Mouse (Mus musculus) MN1 (cell line): Measurements from ENCODE around the gene Btbd11.

Experiments used
- DNase-seq: peaks from one replicate; pipeline ENCODE4 v3.0.0-alpha.2; 2016; ENCODE audit warnings: low spot score

Btbd11 gene

GRCm38 (mm10) chr10:85386605-85387218 is at the start of gene Btbd11:
TSS of gene Btbd11 (plus strand) at chr10:85386814.
- no peak for DNase-seq

DNA sequence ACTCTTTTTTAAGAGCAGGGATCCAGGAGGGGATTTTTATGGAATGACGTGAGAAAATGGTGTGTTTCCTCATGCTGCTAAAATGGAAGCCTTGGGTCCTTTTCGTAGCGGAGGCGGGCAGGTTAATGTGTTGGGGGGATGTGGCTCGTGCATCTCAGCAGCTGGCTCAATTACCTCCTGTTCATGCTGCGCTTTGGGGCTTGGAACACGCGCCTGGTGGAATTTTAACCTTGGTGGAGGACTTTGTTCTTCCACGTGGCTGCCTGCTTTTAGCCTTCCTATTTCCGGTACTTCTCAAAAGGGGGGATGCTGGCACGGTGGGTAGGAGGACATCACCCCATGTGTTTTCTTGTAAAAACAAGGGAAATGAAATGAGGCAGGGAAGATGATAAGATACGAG is 47.9 kb upstream of the Btbd11 start:
- no peak for DNase-seq

GRCm38 (mm10) chr10:85341867-85342266 is 44.7 kb upstream of the Btbd11 start:
- no peak for DNase-seq

GRCm38 (mm10) chr10:85347171-85347570 is 39.4 kb upstream of the Btbd11 start:
- no peak for DNase-seq

GRCm38 (mm10) chr10:85352505-85352904 is 34.1 kb upstream of the Btbd11 start:
- no peak for DNase-seq

DNA sequence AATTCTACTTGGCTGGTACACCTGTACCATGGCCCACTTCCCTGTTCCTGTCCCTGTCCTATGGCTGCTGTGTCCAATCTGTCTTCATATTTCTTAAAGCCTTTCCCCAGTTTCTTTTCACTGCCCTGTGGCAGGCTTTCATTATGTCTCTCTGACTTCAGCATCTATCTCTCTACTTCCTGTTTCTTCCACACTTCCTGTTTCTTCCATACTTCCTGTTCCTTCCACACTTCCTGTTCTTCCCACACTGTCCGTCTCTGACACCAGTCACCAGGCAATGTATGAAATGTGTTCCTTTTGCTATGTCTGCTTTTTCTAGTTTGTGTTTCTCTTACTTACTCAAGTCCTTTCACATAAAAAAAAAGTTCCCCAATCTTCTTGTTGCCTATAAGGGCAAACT is 32.3 kb upstream of the Btbd11 start:
- no peak for DNase-seq

DNA sequence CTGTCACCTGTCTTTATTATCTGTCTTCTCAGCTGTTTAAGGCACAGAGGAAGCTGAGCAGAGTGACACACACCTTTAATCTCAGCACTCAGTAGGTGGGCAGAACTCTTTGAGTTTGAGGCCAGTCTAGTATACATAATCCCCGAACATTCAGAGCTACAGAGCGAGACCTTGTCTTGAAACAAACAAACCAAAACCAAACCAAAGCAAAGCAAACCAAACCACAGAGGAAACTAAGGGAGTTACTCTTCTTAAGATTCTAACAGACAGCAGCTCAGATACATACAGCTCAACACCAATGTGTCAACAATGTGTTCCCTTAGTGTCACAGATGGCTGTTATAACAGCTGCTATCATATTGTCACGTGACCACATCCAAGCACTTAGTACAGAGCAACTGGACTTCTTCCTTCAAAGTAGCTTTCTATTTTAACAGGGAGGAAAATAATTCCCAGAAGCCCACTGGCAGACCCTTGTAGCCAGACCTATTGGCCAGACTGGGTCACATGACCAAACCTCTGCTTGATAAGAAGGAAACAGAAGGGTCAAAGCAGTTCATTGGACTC is 27.0 kb upstream of the Btbd11 start:
- no peak for DNase-seq

- DNase-seq = no peak
Measured at GRCm38 (mm10) chr10:85362766-85363442, 23.7 kb upstream of the Btbd11 start.

DNA sequence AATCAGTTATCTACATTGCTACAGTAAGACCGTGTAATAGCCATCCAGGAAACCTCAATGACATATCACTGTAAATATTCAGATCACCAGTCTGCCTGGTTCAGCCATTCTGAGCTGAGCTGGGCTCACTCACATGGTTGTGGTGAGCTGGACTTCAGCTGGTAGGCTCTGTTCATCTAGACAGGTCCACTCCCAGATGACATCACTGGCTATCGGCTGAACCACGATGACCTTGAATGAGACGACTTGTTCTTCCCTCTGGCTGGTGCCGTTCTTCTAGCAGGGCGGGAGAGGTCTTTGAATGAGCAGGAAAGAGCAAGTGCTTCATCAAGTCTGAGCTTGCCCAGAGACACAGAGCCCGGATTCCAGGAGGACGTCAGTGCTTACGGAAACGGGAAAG is 19.7 kb upstream of the Btbd11 start:
- DNase-seq = no peak

DNA sequence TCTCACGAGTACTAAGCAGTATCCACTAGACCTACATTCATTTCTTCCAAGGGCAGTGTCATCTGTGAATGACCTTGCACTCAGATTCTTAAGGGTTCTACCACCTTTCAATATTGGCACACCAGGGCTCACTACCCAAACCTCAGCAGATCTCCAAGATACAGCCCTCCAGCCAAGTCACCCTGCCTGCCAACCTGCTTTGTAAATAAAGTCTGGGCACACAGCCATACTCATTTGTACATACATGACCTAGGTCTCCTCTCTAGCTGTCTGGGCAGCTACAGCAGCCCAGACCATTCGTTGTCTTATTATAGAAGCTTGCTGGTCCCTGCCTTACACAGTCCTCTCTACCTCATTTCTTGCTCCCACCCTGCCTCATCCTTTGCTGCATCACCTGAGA is 15.3 kb upstream of the Btbd11 start:
- no peak for DNase-seq

GRCm38 (mm10) chr10:85372108-85372507 is 14.5 kb upstream of the Btbd11 start:
- no peak for DNase-seq

- no peak for DNase-seq
Measured at GRCm38 (mm10) chr10:85378972-85379371, 7.6 kb upstream of the Btbd11 start.

DNA sequence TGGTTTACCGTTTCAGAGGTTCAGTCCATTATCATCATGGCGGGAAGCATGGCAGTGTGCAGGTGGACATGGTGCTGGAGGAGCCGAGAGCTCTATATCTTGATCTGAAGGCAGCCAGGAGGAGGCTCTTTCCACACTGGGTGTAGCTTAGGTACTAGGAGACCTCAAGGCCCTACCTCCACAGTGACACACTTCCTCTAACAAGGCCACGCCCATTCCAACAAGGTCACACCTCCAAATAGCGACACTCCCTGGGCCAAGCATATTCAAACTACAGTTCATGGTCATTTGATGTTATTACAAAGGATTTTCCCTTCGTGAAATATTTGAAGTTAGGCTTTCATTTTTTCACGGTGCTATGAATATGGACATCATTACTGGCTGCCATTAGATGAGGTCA is 3.6 kb upstream of the Btbd11 start:
- no peak for DNase-seq

DNA sequence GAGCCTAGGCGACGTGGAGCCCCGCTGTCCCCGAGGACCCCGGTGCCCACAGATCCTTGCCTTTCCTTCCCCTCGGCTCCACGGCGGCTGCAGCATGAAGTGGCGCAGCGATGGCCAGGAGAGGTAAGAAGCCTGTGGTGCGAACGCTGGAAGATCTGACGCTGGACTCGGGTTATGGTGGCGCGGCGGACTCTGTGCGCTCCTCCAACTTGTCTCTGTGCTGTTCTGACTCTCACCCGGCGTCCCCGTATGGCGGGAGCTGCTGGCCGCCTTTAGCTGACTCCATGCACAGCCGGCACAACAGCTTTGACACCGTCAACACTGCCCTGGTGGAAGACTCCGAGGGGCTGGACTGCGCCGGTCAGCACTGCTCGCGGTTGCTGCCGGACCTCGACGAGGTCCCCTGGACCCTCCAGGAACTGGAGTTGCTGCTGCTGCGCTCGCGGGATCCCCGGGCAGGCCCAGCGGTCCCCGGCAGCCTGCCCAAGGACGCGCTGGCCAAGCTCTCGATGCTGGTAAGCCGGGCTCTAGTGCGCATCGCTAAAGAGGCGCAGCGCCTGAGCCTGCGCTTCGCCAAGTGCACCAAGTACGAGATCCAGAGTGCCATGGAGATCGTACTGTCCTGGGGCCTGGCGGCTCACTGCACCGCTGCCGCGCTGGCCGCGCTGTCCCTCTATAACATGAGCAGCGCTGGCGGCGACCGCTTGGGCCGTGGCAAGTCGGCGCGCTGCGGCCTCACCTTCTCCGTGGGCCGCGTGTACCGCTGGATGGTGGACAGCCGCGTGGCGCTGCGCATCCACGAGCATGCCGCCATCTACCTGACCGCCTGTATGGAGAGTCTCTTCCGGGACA is 831 bp downstream of the Btbd11 start:
- DNase-seq = no peak

DNA sequence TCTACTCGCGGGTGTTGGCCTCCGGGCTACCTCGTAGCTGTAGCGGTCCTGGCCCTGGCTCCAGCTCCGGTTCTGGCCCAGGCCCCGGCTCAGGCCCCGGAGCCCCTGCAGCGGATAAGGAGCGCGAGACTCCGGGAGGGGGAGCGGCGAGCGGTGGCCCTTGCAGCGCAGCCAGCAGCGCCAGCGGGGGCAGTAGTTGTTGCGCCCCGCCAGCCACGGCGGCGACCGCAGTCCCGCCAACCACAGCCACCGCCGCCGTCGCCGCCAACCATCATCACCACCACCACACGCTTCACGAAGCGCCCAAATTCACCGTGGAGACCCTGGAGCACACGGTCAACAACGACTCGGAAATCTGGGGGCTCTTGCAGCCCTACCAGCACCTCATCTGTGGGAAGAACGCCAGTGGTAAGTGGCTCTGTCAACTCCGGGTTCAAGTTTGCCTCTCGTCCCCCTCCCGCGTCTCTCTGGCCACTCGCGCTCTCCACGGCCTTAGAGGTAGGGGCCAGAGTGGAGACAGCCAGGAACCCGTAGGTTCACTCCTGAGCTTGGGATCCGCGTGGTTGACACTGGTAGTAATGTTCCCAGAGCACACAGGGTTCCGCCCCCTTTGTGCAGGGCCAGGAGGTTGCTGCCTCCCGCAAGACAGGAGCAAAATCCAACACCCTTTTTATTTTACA is 1.6 kb downstream of the Btbd11 start:
- no peak for DNase-seq

DNA sequence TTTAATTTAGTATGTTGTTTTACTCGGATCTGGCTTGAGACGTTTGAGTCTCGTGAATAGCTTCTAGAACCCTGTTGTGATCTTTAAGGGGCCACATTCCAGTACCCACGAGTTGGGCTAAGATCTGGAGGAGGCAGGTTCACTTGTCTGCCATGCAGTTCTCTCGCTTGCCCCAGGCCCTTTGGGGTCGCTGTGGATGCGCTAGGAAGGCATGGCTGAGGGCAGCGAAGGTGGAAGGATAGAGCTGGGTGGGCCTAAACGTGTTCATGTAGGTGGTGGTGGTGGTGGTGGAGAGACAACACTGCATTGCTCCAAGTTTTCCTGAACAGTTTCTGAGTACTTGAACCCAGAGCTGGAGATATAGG is 2.1 kb downstream of the Btbd11 start:
- no peak for DNase-seq

DNA sequence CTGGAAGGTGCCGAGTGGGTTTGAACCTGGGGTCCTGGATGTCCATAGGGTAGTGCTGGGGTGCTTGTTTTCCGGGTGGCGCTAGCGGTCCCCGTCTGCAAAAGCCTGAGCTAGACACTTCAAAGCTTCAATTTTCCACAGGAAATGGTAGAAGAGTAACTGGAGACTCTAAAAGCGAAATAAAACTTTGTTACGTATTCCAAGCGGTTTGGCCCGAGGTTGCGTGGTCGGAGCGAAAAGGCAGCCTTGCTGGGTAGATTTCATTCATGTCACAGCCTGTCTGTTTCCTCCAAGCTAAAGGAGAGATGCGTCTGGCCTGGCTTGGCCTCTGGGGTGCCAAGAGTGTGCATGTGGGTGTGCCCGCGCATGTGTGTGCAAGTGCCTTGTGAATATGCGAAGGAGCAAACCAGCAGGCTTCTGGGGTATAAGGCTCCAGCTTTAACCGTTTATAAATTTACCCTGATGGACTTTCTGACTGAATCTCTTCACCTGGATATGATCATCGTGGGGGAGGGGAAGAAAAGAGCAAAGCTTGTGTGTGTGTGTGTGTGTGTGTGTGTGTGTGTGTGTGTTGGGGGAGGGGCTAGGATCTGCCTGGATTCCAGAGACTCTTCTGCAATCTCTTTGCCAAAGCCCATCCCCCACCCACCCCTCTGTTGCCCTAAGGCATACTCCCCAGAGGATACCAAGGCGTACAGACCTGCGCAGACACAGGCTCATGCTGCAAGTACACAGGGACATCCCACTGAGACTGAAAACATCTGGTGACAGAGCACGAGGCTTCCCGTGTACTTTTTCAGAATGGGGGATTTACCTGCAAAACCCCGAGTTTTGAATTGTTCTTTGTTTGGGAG is 2.9 kb downstream of the Btbd11 start:
- no peak for DNase-seq

DNA sequence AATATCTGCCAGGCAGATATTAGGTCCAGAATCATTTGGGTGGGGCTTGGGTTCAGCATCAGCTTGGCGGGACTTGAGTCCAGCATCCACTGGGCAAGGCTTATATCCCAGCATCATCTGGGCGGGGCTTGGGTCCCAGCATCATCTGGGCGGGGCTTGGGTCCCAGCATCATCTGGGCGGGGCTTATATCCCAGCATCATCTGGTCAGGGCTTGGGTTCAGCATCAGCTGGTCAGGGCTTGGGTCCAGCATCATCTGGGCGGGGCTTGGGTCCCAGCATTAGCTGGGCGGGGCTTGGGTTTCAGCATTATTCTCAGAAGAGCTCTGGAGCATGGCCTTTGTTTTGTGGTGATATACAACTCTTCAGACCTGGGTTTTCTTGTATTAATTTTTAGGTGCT is 6.4 kb downstream of the Btbd11 start:
- DNase-seq = no peak

- DNase-seq = no peak
Measured at GRCm38 (mm10) chr10:85394558-85394957, 7.9 kb downstream of the Btbd11 start.

DNA sequence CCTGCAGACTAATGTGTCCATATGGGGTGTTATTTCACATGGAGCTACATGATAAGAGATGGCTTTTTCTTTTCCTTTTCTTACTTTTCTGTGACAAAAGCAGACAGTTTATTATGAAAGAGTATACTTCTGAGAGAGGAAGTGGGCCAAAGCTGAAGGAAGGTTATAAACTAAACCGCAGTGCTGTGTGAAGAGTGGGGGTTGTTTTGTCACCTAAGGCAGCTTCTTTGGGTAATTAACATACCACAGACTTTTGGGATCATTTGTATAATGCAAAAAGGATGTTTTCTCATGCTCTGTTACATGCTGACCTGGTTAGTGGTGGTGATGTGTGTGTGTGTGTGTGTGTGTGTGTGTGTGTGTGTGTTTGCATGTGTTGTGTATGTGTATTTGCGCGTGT is 24.5 kb downstream of the Btbd11 start:
- DNase-seq = no peak

- no peak for DNase-seq
Measured at GRCm38 (mm10) chr10:85420851-85421628, 34.4 kb downstream of the Btbd11 start.
